Mouse (Mus musculus): Measurements from ENCODE around the gene Arf1. TPM values are rescaled to one million over a fixed set of nuclear protein-coding genes. Genes with fewer than 3 reads are reported as not detected.

Arf1 gene
- polyA plus RNA-seq, 1 experiment from 2014 or later = 557 TPM

DNA sequence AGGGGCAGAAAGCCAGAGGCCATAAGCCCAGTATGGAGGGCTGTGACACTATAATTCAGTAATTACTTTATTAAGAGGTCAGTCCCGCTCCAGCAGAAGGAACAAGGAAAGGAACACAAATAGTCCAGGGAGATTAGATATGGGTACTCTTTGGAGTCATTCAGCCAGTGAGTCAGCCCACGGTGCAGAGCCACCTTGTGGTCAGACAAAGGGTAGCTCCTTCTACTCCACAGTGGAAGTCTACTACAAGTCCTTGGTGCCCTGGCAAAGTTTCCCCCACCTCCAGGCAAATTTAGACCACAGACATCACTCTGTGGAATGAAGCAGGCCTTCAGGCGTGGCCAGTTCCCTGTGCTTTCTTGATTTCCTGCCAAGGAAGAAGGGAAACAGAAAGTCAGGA, 44.2 kb downstream of the Arf1 start:
- Histone ChIP-seq H3K4me2 (ENCODE audit: low read length) (peak overlapping the region; percentile 12; the same call in 1 of the 2 replicates), H3K27ac (replicated peaks in 1 of 2; ENCODE audit: control insufficient read depth in 1 of 2, insufficient read depth in 1 of 2, low read depth in 2 of 2, low read length in 2 of 2) (peak overlapping the region; percentile 48 to 55; a peak in 3 of 4 replicates), H3K9ac (ENCODE audit: low read length) (peak overlapping the region; percentile 51; the same call in 1 of the 2 replicates), H3K9me3 (ENCODE audit: control insufficient read depth, low read length) (no peaks in the 10 kb centered on the region), H3K4me3 (ENCODE audit: control insufficient read depth in 1 of 2, insufficient read depth in 1 of 2, low read depth in 1 of 2, low read length in 2 of 2) (no peak overlapping the region), H3K27me3 (ENCODE audit: control insufficient read depth, insufficient read depth, low read length) (0 out of 2 replicates have a peak, but pooled peaks cover 4% of the 10 kb centered on the region), H3K36me3 (ENCODE audit: control insufficient read depth, insufficient read depth, low read length) (peaks cover 35% of the 10 kb centered on the region), H3K4me1 (ENCODE audit: control insufficient read depth in 2 of 2, insufficient read depth in 2 of 2, low read length in 2 of 2) (peaks cover 15 to 31% of the 10 kb centered on the region in 2 experiments)
- WGBS = 9% methylated on average over 3 of the region's 3 CpGs
- ATAC-seq (ENCODE audit: insufficient number of reproducible peaks, insufficient read depth, low FRiP score, low read depth) = no peak

DNA sequence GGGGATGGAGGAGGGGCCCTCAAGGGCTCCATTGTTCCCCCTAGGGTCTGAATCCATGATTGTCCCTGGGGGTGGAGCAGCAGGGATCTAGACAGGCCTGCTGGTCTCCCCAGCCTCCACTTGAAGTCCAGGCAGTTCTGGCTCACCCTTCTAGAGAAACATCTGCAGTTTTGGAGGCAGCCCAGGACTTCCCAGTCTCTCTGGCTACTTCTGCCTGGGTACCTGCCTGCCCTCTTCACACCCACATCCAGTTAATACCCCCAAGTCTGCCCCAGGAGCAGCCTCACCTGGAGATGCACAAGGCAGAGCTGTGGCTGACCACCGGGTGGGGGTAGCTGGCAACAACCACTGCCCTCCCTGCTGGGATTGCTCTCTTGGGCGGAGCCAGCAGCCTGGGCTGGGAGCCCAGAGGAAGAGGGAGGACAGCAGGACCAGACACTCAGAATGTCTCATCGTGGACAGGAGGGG, 45.2 kb downstream of the Arf1 start, which contains the start of gene Gjc2:
Gene Gjc2 (minus strand): TSS at position 350 of the 468 bp plus-strand sequence.
- peaks cover 35% of the 10 kb centered on the region for H3K36me3 ChIP-seq (ENCODE audit: control insufficient read depth, insufficient read depth, low read length)
- H3K4me3 ChIP-seq (ENCODE audit: control insufficient read depth in 1 of 2, insufficient read depth in 1 of 2, low read depth in 1 of 2, low read length in 2 of 2) = no peak within 1 kb of the TSS
- peaks cover 13% of the 10 kb centered on the region for H3K27me3 ChIP-seq (ENCODE audit: control insufficient read depth, insufficient read depth, low read length)
- H3K9me3 ChIP-seq (ENCODE audit: control insufficient read depth, low read length) = no peaks in the 10 kb centered on the region
- 32% methylated on average over 3 of the region's 3 CpGs for WGBS
- peak within 1 kb of the TSS; percentile 12; the same call in 1 of the 2 replicates for H3K4me2 ChIP-seq (ENCODE audit: low read length)
- 0 out of 2 replicates have a peak, but pooled peaks have one; percentile 17 for ATAC-seq (ENCODE audit: insufficient number of reproducible peaks, insufficient read depth, low FRiP score, low read depth)
- H3K27ac ChIP-seq (replicated peaks in 1 of 2; ENCODE audit: control insufficient read depth in 1 of 2, insufficient read depth in 1 of 2, low read depth in 2 of 2, low read length in 2 of 2) = peak within 1 kb of the TSS; percentile 48 to 55; a peak in 3 of 4 replicates
- H3K9ac ChIP-seq (ENCODE audit: low read length) = peak within 1 kb of the TSS; percentile 51; the same call in 1 of the 2 replicates
- peaks cover 15 to 31% of the 10 kb centered on the region in 2 experiments for H3K4me1 ChIP-seq (ENCODE audit: control insufficient read depth in 2 of 2, insufficient read depth in 2 of 2, low read length in 2 of 2)

DNA sequence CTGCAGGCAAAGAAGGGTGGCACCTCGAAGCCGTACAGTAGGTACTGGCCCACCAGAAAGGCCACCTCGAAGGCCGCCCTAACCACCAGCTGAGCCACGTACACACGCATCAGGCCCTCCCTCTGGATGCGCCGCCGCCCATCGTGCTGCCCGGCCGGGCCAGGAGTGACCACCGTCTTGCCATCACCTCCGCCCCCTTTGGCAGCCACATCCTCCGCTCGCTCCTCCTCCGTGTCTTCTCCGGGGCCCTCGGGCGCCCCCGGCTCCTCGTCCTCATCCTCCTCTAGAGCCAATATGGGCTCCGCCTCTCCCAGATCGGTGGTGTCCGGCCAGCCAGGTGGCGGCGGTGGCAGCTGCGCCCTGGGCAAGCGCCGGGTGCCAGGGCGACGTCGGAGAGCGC, 51.1 kb downstream of the Arf1 start:
- no peak for ATAC-seq (ENCODE audit: insufficient number of reproducible peaks, insufficient read depth, low FRiP score, low read depth)

DNA sequence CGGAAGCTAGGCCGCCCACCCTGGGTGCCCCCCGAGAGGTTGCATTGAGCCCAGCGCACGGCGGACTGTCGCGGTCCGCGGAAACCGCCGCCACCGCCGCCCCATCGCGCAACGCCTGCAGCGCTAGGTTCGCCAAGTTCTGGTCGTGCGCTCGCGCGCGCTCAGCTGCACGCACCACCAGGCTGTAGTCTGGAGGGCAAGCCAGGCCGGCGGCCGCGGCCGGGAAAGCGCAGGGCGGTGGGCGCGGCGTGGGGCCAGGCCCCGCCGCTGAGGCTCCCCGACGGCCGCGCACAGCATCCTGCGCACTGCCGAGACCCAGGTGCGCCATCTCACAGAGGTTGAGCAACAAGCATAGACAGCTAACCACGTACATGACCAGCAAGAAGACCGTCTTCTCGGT, 51.6 kb downstream of the Arf1 start:
- no peak for ATAC-seq (ENCODE audit: insufficient number of reproducible peaks, insufficient read depth, low FRiP score, low read depth)
- Histone ChIP-seq H3K27me3 (ENCODE audit: control insufficient read depth, insufficient read depth, low read length) (peaks cover 59% of the 10 kb centered on the region), H3K9ac (ENCODE audit: low read length) (peak overlapping the region; percentile 47; the same call in 1 of the 2 replicates), H3K4me1 (ENCODE audit: control insufficient read depth in 2 of 2, insufficient read depth in 2 of 2, low read length in 2 of 2) (peaks cover 9 to 23% of the 10 kb centered on the region in 2 experiments; a peak in 3 of 4 replicates), H3K27ac (replicated peaks in 1 of 2; ENCODE audit: control insufficient read depth in 1 of 2, insufficient read depth in 1 of 2, low read depth in 2 of 2, low read length in 2 of 2) (no peak overlapping the region), H3K9me3 (ENCODE audit: control insufficient read depth, low read length) (no peaks in the 10 kb centered on the region), H3K4me2 (ENCODE audit: low read length) (peak overlapping the region; percentile 58), H3K4me3 (ENCODE audit: control insufficient read depth in 1 of 2, insufficient read depth in 1 of 2, low read depth in 1 of 2, low read length in 2 of 2) (peak overlapping the region; percentile 17 to 37; a peak in 3 of 4 replicates), H3K36me3 (ENCODE audit: control insufficient read depth, insufficient read depth, low read length) (no peaks in the 10 kb centered on the region)
- 5% methylated on average over 48 of the region's 48 CpGs for WGBS

More for the DNA sequence above, 51.1 kb downstream of the Arf1 start:
- H3K4me1 ChIP-seq (ENCODE audit: control insufficient read depth in 2 of 2, insufficient read depth in 2 of 2, low read length in 2 of 2) = peaks cover 9 to 23% of the 10 kb centered on the region in 2 experiments; a peak in 3 of 4 replicates
- H3K9ac ChIP-seq (ENCODE audit: low read length) = peak overlapping the region; percentile 47; the same call in 1 of the 2 replicates
- no peaks in the 10 kb centered on the region for H3K36me3 ChIP-seq (ENCODE audit: control insufficient read depth, insufficient read depth, low read length)
- no peaks in the 10 kb centered on the region for H3K9me3 ChIP-seq (ENCODE audit: control insufficient read depth, low read length)
- H3K4me2 ChIP-seq (ENCODE audit: low read length) = peak overlapping the region; percentile 58
- H3K27me3 ChIP-seq (ENCODE audit: control insufficient read depth, insufficient read depth, low read length) = peaks cover 57% of the 10 kb centered on the region
- 6% methylated on average over 34 of the region's 34 CpGs for WGBS
- H3K27ac ChIP-seq (replicated peaks in 1 of 2; ENCODE audit: control insufficient read depth in 1 of 2, insufficient read depth in 1 of 2, low read depth in 2 of 2, low read length in 2 of 2) = no peak overlapping the region
- H3K4me3 ChIP-seq (ENCODE audit: control insufficient read depth in 1 of 2, insufficient read depth in 1 of 2, low read depth in 1 of 2, low read length in 2 of 2) = peak overlapping the region; percentile 17 to 37; a peak in 3 of 4 replicates

DNA sequence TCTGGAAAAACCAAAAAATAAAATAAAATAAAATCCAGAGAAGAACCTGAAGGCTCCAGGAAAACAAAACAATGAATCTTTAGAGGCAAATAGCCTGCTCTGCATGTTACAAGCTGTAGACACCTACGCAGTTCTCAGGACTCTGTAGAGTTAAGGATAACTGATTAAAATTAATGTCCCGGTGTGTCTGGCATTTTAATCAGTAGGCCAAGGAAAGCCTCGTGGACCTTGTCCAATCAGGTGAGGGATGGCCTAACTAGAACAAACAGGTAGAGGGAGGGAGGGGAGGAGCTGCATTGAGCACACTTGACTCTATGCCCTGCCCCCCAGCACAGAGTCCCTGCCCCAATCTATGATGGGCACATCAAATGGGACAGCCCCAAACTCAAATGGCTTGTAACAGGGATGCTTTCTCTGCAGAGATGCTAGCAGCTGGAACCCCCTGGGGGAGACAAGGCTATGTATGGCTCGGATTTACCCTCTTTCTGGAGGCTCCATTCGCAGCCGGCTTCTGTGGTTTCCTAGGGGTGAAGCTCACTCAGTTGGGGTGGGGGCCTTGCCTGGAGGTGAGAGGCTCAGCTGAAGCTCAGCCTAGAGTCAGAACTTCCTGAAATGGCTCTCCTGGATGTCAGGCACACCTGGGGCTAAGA, 53.8 kb downstream of the Arf1 start:
- no peaks in the 10 kb centered on the region for H3K9me3 ChIP-seq (ENCODE audit: control insufficient read depth, low read length)
- peaks cover 10 to 18% of the 10 kb centered on the region in 2 experiments; a peak in 3 of 4 replicates for H3K4me1 ChIP-seq (ENCODE audit: control insufficient read depth in 2 of 2, insufficient read depth in 2 of 2, low read length in 2 of 2)
- H3K27ac ChIP-seq (replicated peaks in 1 of 2; ENCODE audit: control insufficient read depth in 1 of 2, insufficient read depth in 1 of 2, low read depth in 2 of 2, low read length in 2 of 2) = no peak overlapping the region
- H3K36me3 ChIP-seq (ENCODE audit: control insufficient read depth, insufficient read depth, low read length) = no peaks in the 10 kb centered on the region
- ATAC-seq (ENCODE audit: insufficient number of reproducible peaks, insufficient read depth, low FRiP score, low read depth) = no peak
- 55% methylated on average over 6 of the region's 6 CpGs for WGBS
- H3K27me3 ChIP-seq (ENCODE audit: control insufficient read depth, insufficient read depth, low read length) = peaks cover 55% of the 10 kb centered on the region
- H3K4me2 ChIP-seq (ENCODE audit: low read length) = no peak overlapping the region
- H3K4me3 ChIP-seq (ENCODE audit: control insufficient read depth in 1 of 2, insufficient read depth in 1 of 2, low read depth in 1 of 2, low read length in 2 of 2) = no peak overlapping the region
- H3K9ac ChIP-seq (ENCODE audit: low read length) = no peak overlapping the region

DNA sequence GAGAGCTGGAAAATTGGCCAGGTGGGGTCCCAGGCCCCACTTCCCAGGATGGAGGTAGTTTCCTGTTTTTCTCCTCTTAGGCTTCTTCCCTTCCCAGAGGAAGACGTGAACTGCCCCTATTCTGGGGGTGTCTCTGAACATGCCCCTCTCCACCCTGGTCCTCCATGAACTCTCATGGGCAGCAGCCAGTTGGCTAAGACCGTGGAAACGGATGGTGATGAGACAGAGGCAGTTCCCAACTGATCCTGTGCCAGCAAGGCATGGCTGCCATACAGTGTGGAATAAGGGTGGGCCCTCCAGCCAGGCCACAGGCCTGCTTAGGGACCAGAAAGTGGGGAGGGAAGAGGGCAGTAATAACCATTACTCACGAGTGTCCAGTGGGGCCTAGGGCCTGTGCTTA, 57.5 kb downstream of the Arf1 start:
- 75% methylated on average over 4 of the region's 4 CpGs for WGBS
- ATAC-seq (ENCODE audit: insufficient number of reproducible peaks, insufficient read depth, low FRiP score, low read depth) = no peak
- no peak overlapping the region for H3K9ac ChIP-seq (ENCODE audit: low read length)
- no peak overlapping the region for H3K4me3 ChIP-seq (ENCODE audit: control insufficient read depth in 1 of 2, insufficient read depth in 1 of 2, low read depth in 1 of 2, low read length in 2 of 2)
- no peaks in the 10 kb centered on the region for H3K9me3 ChIP-seq (ENCODE audit: control insufficient read depth, low read length)
- peaks cover 22% of the 10 kb centered on the region for H3K27me3 ChIP-seq (ENCODE audit: control insufficient read depth, insufficient read depth, low read length)
- H3K27ac ChIP-seq (replicated peaks in 1 of 2; ENCODE audit: control insufficient read depth in 1 of 2, insufficient read depth in 1 of 2, low read depth in 2 of 2, low read length in 2 of 2) = no peak overlapping the region
- peaks cover 5 to 16% of the 10 kb centered on the region in 2 experiments; a peak in 3 of 4 replicates for H3K4me1 ChIP-seq (ENCODE audit: control insufficient read depth in 2 of 2, insufficient read depth in 2 of 2, low read length in 2 of 2)
- no peak overlapping the region for H3K4me2 ChIP-seq (ENCODE audit: low read length)
- H3K36me3 ChIP-seq (ENCODE audit: control insufficient read depth, insufficient read depth, low read length) = no peaks in the 10 kb centered on the region

DNA sequence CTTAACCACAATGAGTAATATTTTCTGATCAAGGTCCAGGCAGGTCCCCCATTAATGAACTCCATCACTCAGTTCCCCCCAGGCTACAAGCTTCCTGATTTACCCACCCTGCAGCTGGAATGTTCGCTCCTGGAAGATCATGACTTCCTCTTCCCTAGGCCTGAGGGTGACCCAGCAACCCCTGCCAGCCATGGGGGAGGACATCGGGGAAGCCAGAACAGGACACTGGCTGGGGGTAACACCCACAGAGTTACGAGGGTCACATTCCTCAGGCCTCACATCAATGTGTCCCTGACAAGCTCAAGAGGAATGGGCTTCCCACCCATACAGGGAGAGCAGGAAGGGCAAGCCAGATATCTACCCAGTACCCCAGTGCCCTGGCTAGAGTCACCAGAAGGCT, 58.3 kb downstream of the Arf1 start:
- Histone ChIP-seq H3K9me3 (ENCODE audit: control insufficient read depth, low read length) (no peaks in the 10 kb centered on the region), H3K4me3 (ENCODE audit: control insufficient read depth in 1 of 2, insufficient read depth in 1 of 2, low read depth in 1 of 2, low read length in 2 of 2) (no peak overlapping the region), H3K36me3 (ENCODE audit: control insufficient read depth, insufficient read depth, low read length) (no peaks in the 10 kb centered on the region), H3K4me2 (ENCODE audit: low read length) (no peak overlapping the region), H3K9ac (ENCODE audit: low read length) (no peak overlapping the region), H3K4me1 (ENCODE audit: control insufficient read depth in 2 of 2, insufficient read depth in 2 of 2, low read length in 2 of 2) (peaks cover 5 to 16% of the 10 kb centered on the region in 2 experiments; a peak in 3 of 4 replicates), H3K27me3 (ENCODE audit: control insufficient read depth, insufficient read depth, low read length) (peaks cover 15% of the 10 kb centered on the region), H3K27ac (replicated peaks in 1 of 2; ENCODE audit: control insufficient read depth in 1 of 2, insufficient read depth in 1 of 2, low read depth in 2 of 2, low read length in 2 of 2) (no peak overlapping the region)
- WGBS = 47% methylated on average over 3 of the region's 3 CpGs
- no peak for ATAC-seq (ENCODE audit: insufficient number of reproducible peaks, insufficient read depth, low FRiP score, low read depth)

Measured in heart, embryonic 14.5 days (tissue).